Mouse (Mus musculus): ENCODE results near the gene Pde5a.

Gene Pde5a

DNA sequence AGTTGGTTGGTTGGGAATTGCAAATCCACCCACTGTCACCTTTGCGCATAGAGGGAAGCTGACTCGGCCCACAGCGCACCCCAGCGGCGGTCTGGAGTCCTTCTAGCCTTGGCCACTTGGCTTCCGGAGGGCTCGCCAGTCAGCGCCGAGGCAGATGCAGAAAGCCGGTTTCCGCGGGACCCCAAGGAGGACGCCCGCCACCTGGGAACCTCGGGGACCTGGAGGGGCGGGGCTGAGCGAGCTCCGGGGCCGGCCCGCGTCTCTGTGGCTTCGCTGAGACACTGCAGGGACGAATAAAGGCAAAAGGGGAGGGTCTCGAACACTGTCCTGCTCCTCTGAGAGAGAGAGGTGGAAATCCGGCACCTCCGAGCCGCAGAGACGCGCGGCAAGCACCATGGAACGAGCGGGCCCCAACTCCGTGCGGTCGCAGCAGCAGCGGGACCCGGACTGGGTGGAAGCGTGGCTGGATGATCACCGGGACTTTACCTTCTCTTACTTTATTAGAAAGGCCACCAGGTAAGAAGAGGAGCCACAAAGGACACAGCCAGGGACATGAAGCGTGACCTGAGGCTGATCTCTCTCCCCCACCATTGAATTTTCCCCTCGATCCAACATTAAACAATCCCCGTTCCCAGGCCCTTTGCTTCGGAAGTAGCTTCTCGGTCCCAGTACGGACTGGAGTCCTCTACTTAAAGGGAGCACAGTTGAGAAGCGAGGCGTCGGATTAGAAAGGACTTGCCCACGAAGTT, at the start of gene Pde5a:
TSS of gene Pde5a (plus strand) at position 96 of the 749 bp plus-strand sequence.
- no peak for DNase-seq (ENCODE audit: low read depth, low spot score)

DNA sequence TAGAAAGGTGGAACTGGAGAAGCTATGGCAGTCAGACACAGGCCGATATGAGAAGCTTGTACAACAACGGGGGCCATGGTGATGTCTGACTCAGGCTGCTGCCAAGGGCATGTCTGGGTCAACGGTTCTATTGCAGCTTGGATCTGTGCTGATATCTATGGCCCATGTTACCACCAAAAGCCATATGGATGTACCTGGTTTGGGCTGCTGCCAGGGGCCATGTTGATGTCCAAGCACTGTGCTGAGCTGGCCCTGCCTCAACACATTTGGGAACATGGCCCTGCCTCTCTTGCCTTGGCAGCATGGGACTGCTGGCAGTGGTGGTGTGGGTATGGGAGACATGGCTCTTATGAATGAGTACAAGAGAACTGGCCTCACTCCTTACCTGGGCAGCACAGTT, 47.9 kb upstream of the Pde5a start:
- no peak for DNase-seq (ENCODE audit: low read depth, low spot score)

DNA sequence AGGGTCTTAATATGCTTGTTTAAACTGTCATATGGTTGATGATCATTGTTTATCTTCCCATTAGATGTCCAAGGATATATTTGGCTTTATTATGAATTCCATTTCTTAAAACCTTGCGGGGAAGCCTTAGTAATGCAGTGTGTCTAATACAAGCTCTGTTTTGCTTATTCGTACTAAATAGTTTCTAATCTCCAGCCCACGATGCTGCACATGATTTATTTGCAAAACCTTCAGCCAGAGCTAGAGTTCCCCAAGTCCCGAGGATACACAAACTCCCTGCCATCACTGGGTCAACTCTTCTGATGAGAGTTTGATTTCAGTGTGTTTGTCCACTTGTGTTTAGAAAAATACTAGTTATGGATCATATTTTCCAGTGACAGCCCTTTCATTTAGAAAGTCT, 46.4 kb upstream of the Pde5a start:
- no peak for DNase-seq (ENCODE audit: low read depth, low spot score)

DNA sequence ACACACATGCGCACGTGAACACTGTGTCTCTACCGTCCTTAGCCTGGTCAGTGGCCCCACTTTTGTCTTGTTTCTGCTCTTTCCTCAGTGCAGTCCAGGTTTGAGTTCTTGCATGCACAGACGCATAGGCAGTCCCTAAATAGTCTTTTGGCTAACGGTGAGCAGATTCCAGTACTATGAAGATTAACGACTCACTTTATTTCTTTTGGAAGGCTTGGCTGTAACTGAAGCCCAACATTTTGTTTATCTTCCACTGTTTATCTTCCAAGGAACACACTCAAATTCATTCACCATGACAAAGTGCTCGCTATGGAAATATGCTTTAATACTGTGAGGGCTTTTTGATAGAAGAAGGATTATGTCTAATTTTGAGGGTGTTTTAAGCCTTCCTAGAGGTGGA, 43.9 kb upstream of the Pde5a start:
- DNase-seq (ENCODE audit: low read depth, low spot score): no peak

DNA sequence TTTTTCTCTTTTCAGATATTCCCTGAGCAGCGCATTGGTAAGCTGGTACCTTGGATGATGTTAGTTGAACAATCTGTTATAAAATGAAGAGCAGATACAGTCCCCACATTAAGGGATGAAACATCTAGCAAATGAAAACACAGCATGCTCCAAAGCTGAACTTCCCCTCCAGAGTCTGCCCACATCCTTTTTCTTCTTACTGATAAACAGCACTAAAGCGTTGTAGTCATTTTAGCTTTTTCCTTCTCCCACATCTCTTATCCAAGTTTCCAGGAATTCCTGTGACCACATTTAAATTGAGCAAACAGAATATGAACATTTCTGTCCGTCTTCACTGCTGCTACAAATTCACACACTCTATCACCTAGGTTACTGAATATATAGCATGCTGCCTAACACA, 35.7 kb upstream of the Pde5a start:
- DNase-seq (ENCODE audit: low read depth, low spot score): no peak

DNA sequence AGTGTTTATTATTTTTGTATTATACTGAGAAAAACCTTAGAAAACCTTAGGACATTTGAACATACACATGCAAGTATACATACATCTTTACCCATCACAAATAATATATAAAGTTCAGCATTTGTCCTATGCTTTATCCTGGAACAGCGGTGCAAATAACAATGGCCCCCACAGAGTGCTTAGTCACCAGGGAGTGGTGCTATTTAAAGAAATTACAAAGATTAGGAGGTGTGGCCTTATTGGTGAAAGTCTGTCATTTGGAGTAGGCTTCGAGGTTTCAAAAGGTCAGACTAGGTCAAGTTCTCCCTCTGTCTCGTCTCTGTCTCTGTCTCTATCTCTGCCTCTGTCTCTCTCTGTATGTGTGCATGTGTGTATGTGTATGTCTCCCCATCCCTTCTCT, 32.9 kb upstream of the Pde5a start:
- no peak for DNase-seq (ENCODE audit: low read depth, low spot score)

DNA sequence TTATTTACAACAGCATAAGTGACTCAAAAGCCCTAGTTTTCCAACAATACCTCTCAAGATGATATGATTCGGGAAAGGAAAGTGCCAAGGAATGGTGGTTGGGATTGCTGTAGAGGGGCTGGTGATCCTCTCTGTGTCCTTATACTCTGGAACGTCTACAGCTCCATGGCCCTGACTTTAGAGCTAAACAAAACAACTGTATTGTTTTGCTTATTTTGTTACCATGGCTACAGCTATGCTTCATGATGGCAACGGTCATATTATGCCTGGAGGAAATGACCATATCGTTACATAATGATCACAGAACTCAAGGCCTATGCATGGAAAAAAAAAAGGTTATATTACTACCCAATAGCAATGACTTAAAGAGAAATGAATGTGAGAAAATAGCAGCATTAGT, 32.1 kb upstream of the Pde5a start:
- no peak for DNase-seq (ENCODE audit: low read depth, low spot score)

DNA sequence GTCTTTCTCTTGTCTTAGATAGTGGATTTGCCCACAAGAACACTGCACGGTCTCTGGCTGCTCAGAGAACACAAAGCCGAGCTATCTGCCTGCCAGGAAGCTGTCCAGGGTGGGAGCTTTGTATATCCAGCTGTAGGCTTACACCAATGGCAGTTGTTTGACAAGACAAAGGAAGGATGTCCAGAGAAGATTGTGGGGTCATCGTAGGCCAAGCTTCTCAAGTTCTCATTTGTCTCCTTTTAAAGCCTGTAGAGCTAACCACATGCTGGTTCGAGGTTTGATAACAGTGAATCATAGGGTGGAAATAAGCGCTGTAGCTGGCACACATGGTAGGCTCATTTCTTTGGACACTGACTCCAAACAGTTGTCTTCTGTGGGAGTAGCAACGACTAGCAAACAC, 24.5 kb upstream of the Pde5a start:
- no peak for DNase-seq (ENCODE audit: low read depth, low spot score)

DNA sequence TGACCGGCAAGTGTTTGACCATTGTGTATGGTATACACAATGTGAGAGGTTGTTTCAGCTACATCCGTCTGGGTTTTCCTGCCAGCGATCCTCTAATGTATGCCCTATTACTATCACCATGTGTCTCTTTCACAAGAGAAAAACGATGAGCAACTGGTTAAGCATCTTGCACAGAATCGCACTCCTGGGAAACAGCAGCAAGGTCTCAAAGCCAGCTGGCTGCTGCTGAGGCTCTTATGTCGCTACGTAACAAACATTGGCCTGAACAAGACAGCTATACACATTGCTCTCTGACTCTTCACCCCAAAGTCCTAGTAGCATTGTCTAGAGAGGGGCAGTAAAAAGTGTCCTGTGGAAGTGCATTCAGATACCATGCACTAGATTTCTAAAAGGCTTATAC, 23.5 kb upstream of the Pde5a start:
- DNase-seq (ENCODE audit: low read depth, low spot score): no peak

DNA sequence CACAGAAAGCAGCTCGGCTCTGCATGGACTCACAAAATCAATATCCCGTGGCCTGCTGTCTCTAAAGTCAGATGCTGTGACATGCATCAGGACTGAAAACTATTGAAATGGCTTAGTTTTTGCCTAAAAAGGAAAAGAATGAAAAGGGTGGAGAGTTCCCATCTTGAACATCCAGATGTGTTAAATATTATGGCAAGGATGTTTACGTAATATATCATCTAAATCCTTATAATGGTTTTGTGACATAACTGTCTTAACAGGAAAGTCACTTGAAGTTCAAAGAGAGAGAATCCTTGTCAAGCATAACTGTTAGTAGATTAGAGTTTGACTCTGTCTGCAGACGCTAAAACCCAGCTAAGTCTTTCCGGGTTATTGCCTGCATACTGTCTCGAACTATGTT, 20.3 kb upstream of the Pde5a start:
- DNase-seq (ENCODE audit: low read depth, low spot score): no peak

DNA sequence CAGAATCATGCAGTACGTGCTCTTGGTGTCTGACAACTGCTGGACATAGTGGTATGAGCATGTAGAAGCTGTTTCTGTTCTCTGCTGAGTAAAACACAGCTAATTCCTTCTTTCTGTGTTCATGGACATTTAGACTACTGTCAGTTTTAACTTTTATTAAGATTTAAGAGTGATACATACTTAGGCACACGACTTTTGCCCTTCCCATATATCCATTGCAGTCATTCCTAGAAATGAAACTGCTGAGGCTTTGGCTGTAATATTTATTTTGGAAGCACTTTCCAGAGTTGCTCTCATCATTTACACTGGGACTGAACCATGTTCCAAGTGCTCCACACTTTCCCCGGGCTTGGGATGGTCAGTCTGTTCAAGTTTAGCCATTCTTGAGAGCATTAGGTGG, 18.6 kb upstream of the Pde5a start:
- DNase-seq (ENCODE audit: low read depth, low spot score): no peak

DNA sequence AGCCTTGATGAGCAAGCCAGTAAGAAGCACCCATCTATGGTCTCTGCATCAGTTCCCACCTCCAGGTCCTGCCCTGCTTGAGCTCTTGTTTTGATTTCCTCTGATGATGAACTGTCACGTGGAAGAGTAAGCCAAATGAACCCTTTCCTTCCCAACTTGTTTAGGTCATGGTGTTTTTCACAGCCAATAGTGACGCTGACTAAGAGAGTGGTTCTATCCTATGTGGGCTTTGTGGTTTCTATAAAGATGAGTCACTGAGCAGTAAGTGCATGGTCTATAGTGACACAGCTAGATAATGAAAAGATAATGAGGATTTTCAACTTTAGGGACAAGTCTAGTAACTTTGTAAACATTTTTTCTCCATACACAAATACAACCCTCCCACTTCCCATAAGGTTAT, 10.1 kb upstream of the Pde5a start:
- no peak for DNase-seq (ENCODE audit: low read depth, low spot score)

DNA sequence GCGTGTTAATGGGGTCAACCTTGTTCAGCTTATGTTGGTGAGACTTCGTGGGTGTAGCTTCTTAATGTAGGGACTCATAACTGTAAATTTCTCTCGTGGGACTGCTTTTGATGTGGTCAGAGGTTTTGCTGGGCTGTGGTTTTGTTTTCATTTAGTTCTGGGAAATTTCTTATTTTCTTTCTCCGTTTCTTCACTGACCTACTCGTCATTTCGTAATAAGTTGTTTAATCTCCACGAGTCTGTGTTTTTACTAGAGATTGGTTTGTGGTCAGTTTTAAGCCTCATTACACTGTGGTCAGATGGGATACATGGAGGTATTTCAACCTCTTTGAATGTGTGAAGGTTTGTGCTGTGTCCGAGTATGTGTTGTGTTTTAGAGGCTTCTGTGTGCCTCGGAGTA, 7.2 kb upstream of the Pde5a start:
- no peak for DNase-seq (ENCODE audit: low read depth, low spot score)

DNA sequence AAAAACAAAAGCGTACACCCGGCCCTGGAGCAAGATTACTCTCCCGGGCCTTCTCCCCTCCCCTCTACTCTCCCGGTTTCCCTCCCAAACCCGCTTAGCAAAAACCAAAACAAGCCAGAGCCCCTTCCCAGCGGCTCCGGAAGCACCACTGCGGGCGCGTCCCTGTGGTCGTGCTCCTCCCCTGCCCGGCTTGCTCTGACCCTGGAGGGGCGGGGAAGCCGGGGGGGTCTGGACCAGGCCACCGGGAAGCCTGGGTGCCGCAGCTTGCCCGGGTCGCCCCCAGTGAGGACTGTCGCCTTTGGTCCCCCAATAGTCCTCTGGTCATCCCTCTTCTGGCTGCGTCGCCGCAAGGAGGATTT, 833 bp downstream of the Pde5a start:
- no peak for DNase-seq (ENCODE audit: low read depth, low spot score)

DNA sequence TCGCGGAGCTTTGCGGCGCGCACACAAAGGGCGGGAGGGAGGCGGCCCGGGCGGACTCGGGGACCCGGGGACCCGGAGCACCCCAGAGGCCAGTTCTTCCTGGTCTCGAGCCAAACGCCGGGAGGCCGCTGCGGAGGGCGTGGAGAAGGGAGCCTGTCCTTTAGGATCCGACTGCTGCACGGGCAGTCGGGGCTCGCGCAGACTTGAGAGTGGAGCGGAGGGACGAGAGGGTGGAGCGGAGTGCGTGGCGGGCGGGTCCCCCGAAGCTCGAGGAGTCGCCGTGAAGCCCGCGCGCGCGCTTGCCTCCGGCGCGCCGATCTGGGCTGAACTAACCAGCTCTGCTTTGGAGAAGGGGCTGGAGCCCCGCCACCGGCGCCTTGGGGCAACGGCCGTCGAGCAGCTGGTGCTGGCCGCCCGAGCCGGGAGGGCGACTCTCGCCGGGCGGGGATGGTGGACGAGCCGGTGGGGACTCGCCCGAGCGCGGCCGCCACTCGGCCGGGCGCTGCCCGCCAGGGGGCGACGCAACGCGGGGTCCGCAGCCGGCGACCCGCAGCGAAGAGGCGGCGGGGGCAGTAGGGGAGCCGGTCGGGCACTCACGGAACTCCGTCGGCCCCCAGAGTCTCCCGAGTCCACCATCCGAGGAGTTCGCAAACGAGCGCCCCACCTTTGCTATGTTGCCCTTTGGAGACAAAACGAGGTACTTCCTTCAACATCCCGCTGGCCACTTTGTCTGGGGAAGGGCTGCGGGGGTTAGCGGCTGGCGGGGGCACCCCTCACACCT, 1.4 kb downstream of the Pde5a start:
- no peak for DNase-seq (ENCODE audit: low read depth, low spot score)

DNA sequence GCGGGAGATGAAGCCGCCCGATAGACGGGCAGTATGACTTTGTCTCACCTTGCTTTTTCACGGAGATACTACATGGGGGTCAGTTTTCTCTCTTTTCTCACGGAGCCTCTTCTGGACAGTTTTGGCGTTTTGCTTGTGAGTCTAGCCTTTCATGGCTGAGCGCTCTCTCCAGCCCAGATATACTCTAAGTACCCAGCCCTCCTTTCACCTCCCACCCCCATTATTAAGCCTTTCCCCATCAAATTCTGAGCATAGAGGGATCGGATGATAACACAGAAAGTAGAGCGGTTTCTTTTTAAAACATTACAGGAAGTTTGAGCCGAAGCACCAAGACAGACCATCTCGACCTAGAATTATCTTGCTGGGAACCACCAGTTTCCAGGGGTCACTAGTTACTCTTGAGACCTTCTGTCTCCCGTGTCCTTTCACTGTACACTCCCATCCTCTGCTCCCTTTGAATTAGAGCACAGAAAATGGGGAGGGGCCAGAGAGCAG, 2.0 kb downstream of the Pde5a start:
- no peak for DNase-seq (ENCODE audit: low read depth, low spot score)

DNA sequence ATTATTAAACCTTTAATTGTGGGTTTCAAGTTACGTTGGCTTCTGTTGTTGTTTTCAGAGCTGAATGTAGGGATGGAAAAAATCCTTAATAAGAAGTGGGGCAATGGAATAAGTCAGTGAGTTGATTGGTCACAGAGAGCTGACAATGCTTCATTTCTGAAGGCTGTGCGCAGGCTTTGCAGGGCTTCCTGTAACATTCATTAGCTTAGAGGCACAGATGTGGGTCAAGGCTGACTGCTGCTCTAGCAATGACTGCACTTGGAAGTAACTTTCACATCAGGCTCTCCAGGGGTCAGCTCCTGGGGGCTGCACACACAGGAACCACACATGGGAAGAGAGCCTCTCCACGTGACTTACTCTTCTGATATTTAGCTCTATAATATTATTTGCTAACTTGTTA, 5.1 kb downstream of the Pde5a start:
- DNase-seq (ENCODE audit: low read depth, low spot score): no peak

DNA sequence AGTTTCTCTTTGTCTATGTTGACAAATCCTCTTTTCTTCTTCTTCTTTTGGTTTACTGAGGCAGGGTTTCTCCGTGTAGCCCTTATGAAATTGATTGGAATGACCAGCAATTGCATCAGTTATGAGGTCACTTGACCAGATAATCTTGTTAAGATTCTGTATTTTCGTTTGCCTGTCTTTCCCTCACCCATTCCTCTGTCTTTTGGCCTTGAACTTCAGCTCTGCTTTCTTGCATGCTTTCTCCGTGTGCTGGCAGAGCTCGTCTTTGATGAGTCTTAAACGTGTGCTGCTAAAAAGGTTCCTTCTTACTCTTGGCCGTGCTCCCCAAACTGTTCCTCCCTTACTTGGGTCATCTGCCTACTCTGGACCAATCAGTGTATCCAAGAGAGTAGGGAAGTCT, 5.6 kb downstream of the Pde5a start:
- no peak for DNase-seq (ENCODE audit: low read depth, low spot score)

DNA sequence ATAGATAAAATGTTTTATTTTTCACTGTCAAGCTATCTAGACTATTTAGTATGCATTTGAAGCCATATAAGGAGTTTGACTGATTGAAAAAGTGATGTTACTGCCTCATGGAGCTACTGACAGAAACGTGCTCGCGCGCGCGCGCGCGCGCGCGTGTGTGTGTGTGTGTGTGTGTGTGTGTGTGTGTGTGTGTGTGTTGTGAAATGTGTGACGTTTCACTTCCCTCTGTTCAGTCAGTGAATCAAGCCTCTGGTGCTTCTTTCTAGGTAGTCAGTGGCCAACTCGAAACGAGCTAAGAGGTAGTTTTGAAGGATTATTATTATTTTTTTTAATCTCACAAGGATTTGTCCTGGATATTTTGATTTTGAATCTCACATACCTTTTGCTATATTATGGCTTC, 10.7 kb downstream of the Pde5a start:
- no peak for DNase-seq (ENCODE audit: low read depth, low spot score)

DNA sequence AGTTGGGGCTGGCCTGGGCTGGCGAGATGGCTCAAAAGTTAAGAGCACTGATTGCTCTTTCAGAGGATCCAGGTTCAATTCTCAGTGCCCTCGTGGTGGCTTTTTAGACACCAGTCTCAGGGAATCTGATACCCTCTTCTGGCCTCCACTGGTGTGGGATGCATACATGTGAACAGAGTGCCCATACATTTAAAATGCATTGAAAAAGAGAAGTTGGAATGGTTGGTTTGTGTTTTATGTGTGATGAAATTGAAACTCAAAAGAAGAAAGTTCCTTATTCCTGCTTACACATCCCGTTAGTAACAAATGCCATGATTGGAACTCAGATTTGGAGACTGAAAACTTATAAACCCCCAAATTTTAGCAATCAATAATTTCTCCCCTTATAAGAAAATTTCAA, 15.5 kb downstream of the Pde5a start:
- DNase-seq (ENCODE audit: low read depth, low spot score): no peak

DNA sequence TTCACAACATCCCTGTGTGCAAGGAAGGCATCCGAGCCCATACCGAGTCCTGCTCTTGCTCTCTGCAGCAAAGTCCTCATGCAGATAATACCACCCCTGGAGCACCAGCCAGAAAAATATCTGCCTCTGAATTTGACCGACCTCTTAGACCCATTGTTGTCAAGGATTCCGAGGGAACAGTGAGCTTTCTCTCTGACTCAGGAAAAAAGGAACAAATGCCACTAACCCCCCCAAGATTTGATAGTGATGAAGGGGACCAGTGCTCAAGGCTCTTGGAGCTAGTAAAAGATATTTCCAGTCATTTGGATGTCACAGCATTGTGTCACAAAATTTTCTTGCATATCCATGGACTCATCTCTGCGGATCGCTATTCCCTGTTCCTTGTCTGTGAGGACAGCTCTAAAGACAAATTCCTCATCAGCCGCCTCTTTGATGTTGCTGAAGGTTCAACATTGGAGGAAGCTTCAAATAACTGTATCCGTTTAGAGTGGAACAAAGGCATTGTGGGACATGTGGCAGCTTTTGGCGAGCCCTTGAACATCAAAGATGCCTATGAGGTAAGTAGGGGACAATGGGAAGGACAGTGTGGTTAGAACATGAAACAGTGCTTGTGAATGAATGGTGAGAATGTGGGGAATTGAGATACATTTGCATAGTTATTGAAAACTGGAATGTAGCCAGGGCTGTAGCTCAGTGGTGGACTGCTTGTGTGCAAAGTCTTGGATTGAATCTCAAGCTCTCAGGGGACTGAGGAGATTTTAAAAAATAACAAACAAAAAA, 19.4 kb downstream of the Pde5a start:
- no peak for DNase-seq (ENCODE audit: low read depth, low spot score)

DNA sequence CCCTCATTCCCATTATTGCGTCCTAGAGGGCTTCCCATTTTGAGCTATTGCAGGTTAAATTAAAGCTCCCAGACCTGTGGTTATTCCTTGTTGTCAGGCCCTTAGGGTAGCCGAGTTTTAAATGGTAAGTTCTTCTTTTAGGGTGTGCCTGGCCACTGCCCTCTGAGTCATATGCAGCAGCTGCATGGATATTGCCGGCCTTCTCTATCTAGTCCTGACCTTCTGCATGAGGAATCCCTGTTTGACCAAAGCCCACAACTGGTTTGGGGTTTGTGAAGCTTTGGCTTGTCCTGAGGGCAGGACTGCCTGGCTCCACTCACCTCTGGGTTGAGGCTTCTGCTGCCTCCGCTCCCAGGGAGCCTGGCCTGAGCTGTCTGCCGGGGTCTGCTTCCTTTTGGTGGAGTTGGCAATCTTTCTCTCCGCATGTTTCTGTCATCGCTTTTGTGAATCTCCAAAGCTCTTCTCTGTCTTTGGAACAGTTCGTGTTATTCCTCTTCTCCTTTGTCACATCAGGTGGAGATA, 34.6 kb downstream of the Pde5a start:
- DNase-seq (ENCODE audit: low read depth, low spot score): no peak
